ENCODE assay signal across 26 mouse cellular contexts in genomic region chr9:18076942-18077341, GRCm38 (mm10).
"Had no signal": no experiment of that assay in that cellular context is flagged by ENCODE, and none has a peak within 500 bp of the region (broad histone marks: within the 10 kb centered on the region; RNA-seq: fewer than 3 reads in every experiment).

No protein-coding gene starts in this region.

- H3K4me1 ChIP-seq: embryonic facial prominence, embryonic 10.5 days; embryonic facial prominence, embryonic 12.5 days; embryonic facial prominence, embryonic 13.5 days; embryonic facial prominence, embryonic 15.5 days; forebrain, embryonic 10.5 days; forebrain, embryonic 12.5 days; forebrain, embryonic 13.5 days; forebrain, embryonic 15.5 days; heart, embryonic 10.5 days had no signal

- H3K9me3 ChIP-seq: embryonic facial prominence, embryonic 10.5 days; embryonic facial prominence, embryonic 12.5 days; embryonic facial prominence, embryonic 13.5 days; embryonic facial prominence, embryonic 15.5 days; forebrain, embryonic 10.5 days; forebrain, embryonic 12.5 days; forebrain, embryonic 13.5 days; forebrain, embryonic 15.5 days; heart, embryonic 10.5 days had no signal

- DNase-seq: cerebellum, postnatal 10 days; cerebellum, postnatal 14 days; cerebellum, postnatal 25 days; cerebellum, postnatal 36 days; embryo, embryonic 11 days; forebrain, postnatal 0 days; gastrocnemius, adult 2 months; gastrocnemius, postnatal 10 days; gastrocnemius, postnatal 14 days; gastrocnemius, postnatal 25 days; gastrocnemius, postnatal 36 days; heart, adult 11 months; heart, adult 18-20 months; heart, adult 2 months had no signal

- H3K4me2 ChIP-seq: embryonic facial prominence, embryonic 12.5 days; embryonic facial prominence, embryonic 13.5 days; embryonic facial prominence, embryonic 15.5 days; forebrain, embryonic 12.5 days; forebrain, embryonic 13.5 days; forebrain, embryonic 15.5 days had no signal

- ATAC-seq: forebrain, embryonic 13.5 days; forebrain, embryonic 14.5 days; forebrain, embryonic 15.5 days; forebrain, embryonic 16.5 days; forebrain, postnatal 0 days had no signal

- H3K9ac ChIP-seq: embryonic facial prominence, embryonic 12.5 days; embryonic facial prominence, embryonic 13.5 days; embryonic facial prominence, embryonic 15.5 days; forebrain, embryonic 12.5 days; forebrain, embryonic 13.5 days; forebrain, embryonic 15.5 days; forebrain, postnatal 0 days had no signal

- H3K27ac ChIP-seq: embryonic facial prominence, embryonic 10.5 days; embryonic facial prominence, embryonic 12.5 days; embryonic facial prominence, embryonic 13.5 days; embryonic facial prominence, embryonic 15.5 days; forebrain, embryonic 10.5 days; forebrain, embryonic 12.5 days; forebrain, embryonic 13.5 days; forebrain, embryonic 15.5 days; gastrocnemius, adult 2 months; heart, adult 2 months; heart, embryonic 10.5 days had no signal

- H3K4me3 ChIP-seq: embryonic facial prominence, embryonic 10.5 days; embryonic facial prominence, embryonic 12.5 days; embryonic facial prominence, embryonic 13.5 days; embryonic facial prominence, embryonic 15.5 days; erythroblast, embryonic 14.5 days; forebrain, embryonic 10.5 days; forebrain, embryonic 12.5 days; forebrain, embryonic 13.5 days; forebrain, embryonic 15.5 days; gastrocnemius, adult 2 months; heart, adult 2 months; heart, embryonic 10.5 days had no signal

- H3K36me3 ChIP-seq: embryonic facial prominence, embryonic 10.5 days; embryonic facial prominence, embryonic 12.5 days; embryonic facial prominence, embryonic 13.5 days; embryonic facial prominence, embryonic 15.5 days; forebrain, embryonic 10.5 days; forebrain, embryonic 12.5 days; forebrain, embryonic 15.5 days; heart, embryonic 10.5 days had no signal

- H3K27me3 ChIP-seq: embryonic facial prominence, embryonic 12.5 days; embryonic facial prominence, embryonic 13.5 days; embryonic facial prominence, embryonic 15.5 days; forebrain, embryonic 12.5 days; forebrain, embryonic 13.5 days; forebrain, embryonic 15.5 days had no signal
